Mouse (Mus musculus): ENCODE measurements around the gene Lrif1.
A peak's percentile ranks its signal among the peaks of the same experiment; 100 is the strongest.
"Not testable (repeated sequence)": the region's sequence is repeated elsewhere in the genome, so short reads cannot be mapped to it uniquely, and the experiment has no call there.

Gene Lrif1

DNA sequence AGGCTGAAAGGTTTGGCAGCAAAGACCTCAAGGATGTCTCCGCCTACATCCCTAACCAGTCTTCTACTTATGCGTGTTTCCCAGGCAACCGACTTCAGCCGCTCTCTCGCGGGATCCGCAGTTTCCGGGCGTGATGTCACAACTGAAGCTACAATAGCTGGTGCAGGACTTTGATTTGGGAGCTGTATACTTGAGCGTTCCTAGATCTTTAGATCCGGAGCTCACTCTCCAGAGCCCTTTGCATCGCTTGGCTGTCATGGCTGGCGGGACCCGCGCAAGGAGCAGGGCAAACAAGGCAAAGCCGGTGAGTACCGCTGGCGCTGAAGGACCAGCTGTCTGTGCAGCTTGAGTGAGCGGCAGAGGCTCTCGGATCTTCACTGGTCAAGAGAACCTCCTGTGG, at the start of gene Lrif1:
Gene Lrif1 (plus strand): TSS at position 158 of the 400 bp plus-strand sequence.
- DNase-seq (ENCODE audit: low spot score), result peak; percentile 82

DNA sequence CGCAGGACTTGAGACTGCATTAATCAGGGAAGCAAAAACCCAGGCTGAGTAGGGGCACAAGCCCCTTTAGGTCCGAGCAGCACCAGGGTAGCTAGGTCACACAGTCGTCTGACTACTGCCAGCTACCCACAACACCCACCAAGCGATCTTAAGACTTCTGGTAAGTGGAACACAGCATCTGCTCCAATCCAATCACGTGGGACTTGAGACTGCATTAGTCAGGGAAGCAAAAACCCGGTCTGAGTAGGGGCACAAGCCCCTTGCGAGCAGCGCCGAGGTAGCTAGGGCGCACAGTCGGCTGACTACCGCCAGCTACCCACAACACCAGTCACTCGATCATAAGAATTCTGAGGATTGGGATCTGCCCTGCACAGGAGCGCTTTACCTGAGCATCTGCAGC, 12.0 kb upstream of the Lrif1 start:
- DNase-seq (ENCODE audit: low spot score), result not testable (repeated sequence)

DNA sequence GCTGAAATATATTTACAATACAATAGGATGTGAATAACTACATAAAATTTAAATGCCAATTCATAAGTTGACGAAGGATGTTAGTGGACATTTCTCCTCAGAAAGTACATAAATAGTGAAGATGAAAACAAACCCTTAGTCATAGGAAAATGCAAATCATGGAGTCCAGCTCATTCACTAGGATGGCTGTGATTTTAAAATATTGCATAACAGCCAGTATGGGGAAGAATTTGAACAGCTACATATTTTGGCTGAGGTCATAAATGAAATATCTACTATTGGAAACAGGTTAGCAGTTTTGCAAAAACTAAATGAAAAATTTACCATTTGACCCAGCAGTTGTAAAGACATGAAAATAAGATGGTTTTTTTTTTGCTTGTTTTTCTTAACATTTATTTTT, 594 bp downstream of the Lrif1 start:
- DNase-seq (ENCODE audit: low spot score), result no peak

DNA sequence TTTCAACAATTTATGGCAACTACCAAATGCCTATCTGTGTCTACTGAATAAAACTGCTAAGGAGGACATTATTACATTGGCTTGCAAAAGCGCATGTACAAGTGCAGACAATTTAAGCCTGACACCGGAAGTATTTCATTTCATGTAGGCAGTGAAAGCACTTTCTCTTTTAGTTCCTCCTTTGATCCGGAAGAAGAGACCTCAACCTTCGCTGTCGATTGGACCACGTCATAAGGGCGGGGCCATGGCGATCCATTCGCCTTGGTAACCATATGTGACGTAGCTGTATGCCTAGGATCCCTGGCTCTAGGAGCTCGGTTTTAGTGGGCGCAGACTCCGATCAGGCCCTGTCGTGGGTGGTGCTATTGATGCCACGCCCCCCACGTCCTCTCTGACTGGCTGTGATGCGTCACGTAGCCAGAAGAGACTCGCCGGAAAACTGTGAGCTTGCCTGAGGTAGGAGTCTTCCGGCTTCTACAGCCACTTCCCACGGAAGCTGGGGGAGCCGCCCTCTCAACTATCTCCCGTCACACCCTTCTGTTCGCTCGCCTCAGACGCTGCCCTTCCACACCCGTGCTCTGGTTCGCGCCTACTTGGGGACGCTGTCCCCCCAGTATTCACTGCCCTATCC, 36.7 kb downstream of the Lrif1 start:
- peak; percentile 97 for DNase-seq (ENCODE audit: low spot score)

DNA sequence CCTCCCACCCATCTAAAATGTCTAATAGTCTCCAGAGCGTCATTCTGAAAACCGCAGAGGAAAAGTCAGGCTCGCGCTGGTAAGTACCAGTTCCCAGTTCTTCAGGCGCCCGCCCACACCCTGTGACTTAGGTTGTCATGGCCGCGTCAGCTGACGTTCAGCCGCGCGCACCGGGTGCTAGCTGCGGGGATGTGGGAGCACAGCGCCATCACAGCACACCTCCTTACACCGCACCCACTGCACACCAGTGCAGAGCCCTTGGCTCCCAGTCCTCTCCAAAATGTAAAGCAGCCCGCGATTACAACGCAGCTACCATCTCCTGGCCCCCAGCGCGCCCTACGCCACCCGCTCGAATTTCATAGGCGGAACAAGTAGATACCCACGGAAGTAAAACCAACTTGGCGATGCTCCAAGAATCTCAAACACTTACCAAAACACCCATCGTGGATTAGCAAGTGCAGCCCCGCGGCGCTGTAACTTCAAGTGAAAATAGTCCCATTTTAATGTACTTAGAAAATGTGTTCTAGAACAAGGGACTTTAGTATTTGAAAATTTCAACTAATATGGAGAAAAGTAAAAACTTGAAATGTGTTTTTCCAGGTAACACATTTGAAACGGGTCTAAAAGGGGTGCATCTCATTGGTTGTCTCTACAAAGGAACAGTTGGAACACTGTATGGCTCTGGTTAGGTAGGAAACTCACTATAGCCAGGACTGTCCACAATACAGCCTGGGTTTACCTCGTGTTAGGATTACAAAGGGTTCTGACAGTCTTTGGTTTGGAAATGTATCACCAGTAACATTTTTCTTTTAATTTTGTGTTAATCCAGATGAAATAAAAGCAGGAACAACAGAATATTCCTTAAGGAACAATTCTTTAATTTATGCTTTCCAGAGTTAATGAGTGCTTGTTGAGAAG, 37.5 kb downstream of the Lrif1 start:
- peak; percentile 91 for DNase-seq (ENCODE audit: low spot score)

DNA sequence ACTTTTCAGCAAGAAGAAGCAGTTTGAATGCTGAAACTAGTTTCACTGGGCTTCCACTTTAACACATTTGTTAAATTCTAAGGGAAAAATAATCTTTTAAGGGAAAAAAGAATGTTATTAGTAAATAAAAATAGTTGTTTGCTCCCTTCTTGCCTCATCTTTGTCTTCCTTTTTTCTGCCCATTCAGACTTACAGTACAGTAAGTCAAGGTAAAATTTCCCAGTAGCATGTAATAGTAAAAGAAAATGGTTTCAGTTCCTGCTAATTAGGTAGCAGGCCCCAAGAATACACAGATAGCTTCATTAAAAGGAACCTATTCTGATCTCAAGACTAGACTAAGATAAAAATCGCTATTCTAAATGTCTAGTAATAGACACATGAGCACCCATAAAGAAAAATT, 71.1 kb downstream of the Lrif1 start:
- DNase-seq (ENCODE audit: low spot score), result no peak

DNA sequence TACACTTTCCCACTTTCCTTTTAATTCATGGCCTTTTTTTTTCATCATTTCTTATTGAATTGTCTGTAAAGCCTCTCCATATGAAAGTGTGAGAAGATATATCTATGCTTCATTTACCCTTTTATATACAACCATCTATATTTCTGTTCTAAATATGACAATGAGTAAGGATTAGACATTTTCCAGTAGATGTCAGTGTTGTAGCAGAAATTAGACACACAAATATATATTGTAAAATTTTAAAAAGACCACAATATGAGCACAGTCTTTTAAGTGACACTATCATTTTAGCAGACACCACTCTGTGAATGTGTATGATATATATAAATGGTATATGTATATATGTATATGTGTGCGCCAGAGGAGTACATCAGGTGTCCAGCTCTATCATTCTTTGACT, 87.0 kb downstream of the Lrif1 start:
- DNase-seq (ENCODE audit: low spot score), result no peak

DNA sequence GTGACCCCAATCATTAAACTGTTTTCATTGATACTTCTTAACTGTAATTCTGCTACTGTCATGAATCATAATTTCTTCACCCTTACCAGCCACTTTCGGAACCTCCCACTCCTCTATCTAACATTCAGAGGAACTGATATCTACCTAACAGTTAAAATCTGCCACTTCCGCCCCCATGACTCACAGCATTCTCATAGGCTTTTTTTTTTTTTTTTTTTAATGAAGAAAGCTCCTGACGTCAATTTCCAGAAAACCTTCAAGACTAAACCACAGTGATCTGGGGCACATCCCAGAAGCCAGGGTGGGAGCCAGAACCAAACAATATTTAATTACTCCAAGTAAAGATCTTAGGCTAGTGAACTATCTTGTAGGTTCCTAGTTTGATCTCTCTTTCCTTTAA, 100.3 kb downstream of the Lrif1 start:
- no peak for DNase-seq (ENCODE audit: low spot score)

Measured in layer of hippocampus, adult 11-12 months (tissue).